Mouse (Mus musculus) small intestine, adult 2 months (tissue): ENCODE results near the gene Gm42742. TPM values are rescaled to one million over a fixed set of nuclear protein-coding genes. Genes with fewer than 3 reads are reported as not detected.
A peak's percentile ranks its signal among the peaks of the same experiment; 100 is the strongest.

Source experiments
- H3K27ac ChIP-seq: fragments of 200-500 bp; 2 replicates; pipeline ENCODE4 v1.5.1; 2012; ENCODE audit warnings: low read depth, low read length, control low read depth, inconsistent platforms; ENCODE audit not compliant: insufficient read depth
- H3K27me3 ChIP-seq: fragments of 200-500 bp; 2 replicates; pipeline ENCODE4 v1.6.1; 2012; ENCODE audit warnings: mild to moderate bottlenecking, moderate library complexity, low read length, inconsistent platforms; ENCODE audit not compliant: control insufficient read depth, insufficient read depth
- H3K36me3 ChIP-seq: fragments of 200-500 bp; 2 replicates; pipeline ENCODE4 v1.6.1; 2012; ENCODE audit warnings: mild to moderate bottlenecking, low read length, control low read depth, inconsistent platforms; ENCODE audit not compliant: control insufficient read depth, insufficient read depth
- H3K4me1 ChIP-seq: fragments of 200-500 bp; 2 replicates; pipeline ENCODE4 v1.6.1; 2012; ENCODE audit warnings: low read length, inconsistent platforms, mixed read lengths; ENCODE audit not compliant: control insufficient read depth, insufficient read depth, insufficient read length
- H3K4me3 ChIP-seq: fragments of 200-500 bp; 2 replicates; pipeline ENCODE4 v1.5.1; 2012; ENCODE audit warnings: low read depth, mild to moderate bottlenecking, control low read depth, inconsistent platforms, low read length, moderate library complexity
- CTCF ChIP-seq: fragments of 200-500 bp; IDR thresholded peaks from 2 replicates; pipeline ENCODE4 v1.5.1; 2012; ENCODE audit warnings: low read depth, mild to moderate bottlenecking, control low read depth, inconsistent platforms, low read length, moderate library complexity, mixed read lengths; ENCODE audit not compliant: insufficient replicate concordance, insufficient read length; ENCODE audit errors: extremely low read depth
- POLR2A ChIP-seq: fragments of 200-500 bp; IDR thresholded peaks from 2 replicates; pipeline ENCODE4 v1.6.1; 2012; ENCODE audit warnings: low read depth, mild to moderate bottlenecking, control low read depth, inconsistent platforms, low read length, moderate library complexity
- WGBS: fragments of 180-500 bp; shearing (Covaris S2); methylation state at CpG from one replicate; pipeline ENCODE4 v1.1.7; 2018; 5-methylcytosine and 5-hydroxymethylcytosine counted together
- polyA plus RNA-seq: library from polyadenylated mRNA; depleted of rRNA; stranded (reverse); fragments of >200 nt; gene quantifications from 2 replicates; pipeline ENCODE4 v1.2.3, GENCODE M21; 2012; rRNA removed

Gm42742 gene
- 9.5 and 26.4 TPM in 2 replicates for polyA plus RNA-seq

GRCm38 (mm10) chr7:127020901-127021562 lies at the start of gene Gm42742, which contains the start of gene Prrt2:
Gm42742 (minus strand) TSS chr7:127021097.
Prrt2 (minus strand) TSS chr7:127021211.
- WGBS = 3% methylated on average over 37 of the region's 37 CpGs
- Histone ChIP-seq H3K4me1 (peaks cover 8% of the 10 kb centered on the region), H3K4me3 (peak within 1 kb of the TSS; percentile 55), H3K36me3 (peaks cover 22% of the 10 kb centered on the region), H3K27ac (peak within 1 kb of the TSS; percentile 8; the same call in 1 of the 2 replicates), H3K27me3 (no peaks in the 10 kb centered on the region)
- no peak for TF ChIP-seq CTCF
- TF ChIP-seq POLR2A = no peak

DNA sequence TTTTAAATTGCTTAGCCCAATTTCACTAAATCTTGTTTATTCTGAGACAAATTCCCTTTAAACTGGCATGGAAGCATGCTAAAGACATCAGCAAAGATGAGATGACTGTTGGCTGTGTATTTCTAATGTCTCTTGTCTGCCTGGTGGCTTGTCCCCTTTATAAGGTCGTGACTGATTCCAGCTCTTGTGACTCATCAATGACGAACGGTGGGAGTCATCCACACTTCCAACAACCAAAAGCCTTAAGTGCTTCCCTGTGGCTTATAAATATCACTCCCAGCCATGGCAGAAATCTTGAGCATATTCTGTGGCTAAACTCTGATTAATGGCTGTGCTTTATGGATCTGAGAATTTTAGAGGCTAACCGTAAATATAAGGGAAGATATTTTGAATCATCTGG lies 45.4 kb upstream of the Gm42742 start:
- Histone ChIP-seq H3K27ac (no peak overlapping the region), H3K36me3 (no peaks in the 10 kb centered on the region), H3K27me3 (no peaks in the 10 kb centered on the region), H3K4me3 (no peak overlapping the region), H3K4me1 (no peaks in the 10 kb centered on the region; the same call in 1 of the 2 replicates)
- TF ChIP-seq POLR2A (no peak), CTCF (no peak)
- WGBS = 61% methylated on average over 4 of the region's 4 CpGs

DNA sequence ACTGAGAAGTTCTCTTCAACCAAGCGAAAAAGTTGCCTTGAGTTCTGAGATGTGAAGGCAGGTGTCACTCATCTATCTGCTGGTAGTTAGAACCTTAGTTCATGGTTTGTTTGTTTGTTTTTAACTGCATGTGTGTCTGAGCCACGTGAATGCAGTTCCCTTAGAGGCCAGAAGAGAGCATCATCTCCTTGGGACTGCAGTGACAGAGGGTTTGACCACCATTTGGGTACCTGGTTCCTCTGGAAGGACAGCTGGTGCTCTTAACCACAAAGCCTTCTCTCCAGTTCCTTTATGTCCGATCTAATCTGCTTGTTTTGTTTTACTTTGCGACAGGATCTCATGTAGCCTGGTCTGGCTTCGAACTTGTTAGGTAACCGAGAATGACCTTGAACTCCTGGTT lies 44.6 kb upstream of the Gm42742 start:
- TF ChIP-seq CTCF (no peak), POLR2A (no peak)
- Histone ChIP-seq H3K27ac (no peak overlapping the region), H3K27me3 (peaks cover 3% of the 10 kb centered on the region; the same call in 1 of the 2 replicates), H3K36me3 (no peaks in the 10 kb centered on the region), H3K4me1 (no peaks in the 10 kb centered on the region), H3K4me3 (no peak overlapping the region)
- WGBS = 87% methylated on average over 6 of the region's 6 CpGs

DNA sequence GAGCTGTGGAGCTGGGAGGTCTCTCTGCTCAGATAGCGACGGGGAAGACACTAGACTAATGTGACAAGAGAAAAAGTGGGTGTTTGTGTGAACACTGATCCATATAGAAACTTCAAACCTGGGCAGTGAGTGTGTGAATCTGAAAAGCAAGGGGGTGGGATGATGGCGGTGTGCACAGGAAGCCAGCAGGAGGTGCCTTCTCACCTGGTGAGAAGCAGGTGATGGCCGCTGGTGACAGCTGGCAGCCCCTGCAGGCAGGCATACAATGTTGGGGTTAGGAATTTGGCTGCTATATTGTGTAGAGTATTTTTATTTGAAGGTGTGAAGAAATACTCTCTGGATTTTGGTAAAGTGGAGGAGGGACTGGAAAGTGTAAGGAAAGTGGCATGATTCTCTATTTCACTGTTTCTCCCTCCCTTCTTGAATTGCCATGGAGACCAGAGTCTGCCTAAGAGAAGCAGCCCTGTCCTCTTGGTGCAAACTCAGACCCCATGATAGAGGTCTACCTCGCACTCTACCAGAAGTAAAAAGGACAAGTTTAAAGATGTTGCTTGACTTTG lies 34.2 kb upstream of the Gm42742 start:
- H3K36me3 ChIP-seq = no peaks in the 10 kb centered on the region
- H3K27me3 ChIP-seq = peaks cover 12% of the 10 kb centered on the region
- H3K4me3 ChIP-seq = no peak overlapping the region
- H3K4me1 ChIP-seq = no peaks in the 10 kb centered on the region
- H3K27ac ChIP-seq = no peak overlapping the region
- 54% methylated on average over 5 of the region's 5 CpGs for WGBS
- TF ChIP-seq POLR2A (no peak), CTCF (0 out of 2 replicates have a peak, but pooled peaks have one; percentile 8)

DNA sequence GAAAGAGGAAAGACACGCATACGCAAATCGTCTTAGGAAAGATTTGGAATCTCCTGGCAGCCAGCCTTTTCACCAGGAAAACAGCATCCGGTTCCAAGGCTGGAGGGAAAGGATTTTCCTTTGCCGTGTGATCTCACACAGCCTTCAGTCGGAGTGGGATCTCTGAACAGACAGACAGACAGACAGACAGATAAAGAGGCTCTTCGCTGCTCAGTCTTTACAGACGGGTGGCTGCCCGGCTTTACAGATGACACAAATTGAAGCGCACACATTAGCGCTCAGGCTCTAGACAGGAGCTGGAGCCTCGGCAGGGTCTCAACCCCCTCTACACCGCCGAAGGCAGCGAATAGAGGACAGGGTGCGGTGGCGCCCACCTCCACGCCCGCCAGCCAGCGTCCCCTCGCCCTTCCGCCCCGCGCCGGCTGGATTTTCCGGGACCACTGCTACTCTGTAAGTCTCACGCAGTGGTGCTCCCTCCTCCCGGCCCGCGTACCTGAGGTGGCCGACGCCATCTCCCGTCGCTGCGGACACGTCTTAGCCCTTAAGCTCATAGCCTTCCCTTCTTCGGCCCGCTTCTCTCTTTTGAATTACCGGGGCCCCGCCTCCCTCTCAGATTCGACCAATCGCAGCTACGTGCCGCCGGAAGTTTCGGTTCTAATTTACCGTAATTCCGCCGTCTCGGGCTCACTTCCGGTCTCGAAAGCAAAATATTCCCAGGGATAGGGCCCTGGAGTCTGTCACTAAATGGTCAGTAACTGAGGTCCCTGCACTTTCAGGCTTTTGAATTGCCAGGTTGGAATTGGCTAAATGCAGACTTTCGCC lies 21.2 kb upstream of the Gm42742 start, which contains the start of gene Kif22:
Gene Kif22, minus strand, starts transcription at position 621 of the 822 bp plus-strand sequence.
- no peaks in the 10 kb centered on the region; the same call in 1 of the 2 replicates for H3K36me3 ChIP-seq
- peaks cover 2% of the 10 kb centered on the region; the same call in 1 of the 2 replicates for H3K4me1 ChIP-seq
- no peaks in the 10 kb centered on the region for H3K27me3 ChIP-seq
- no peak for TF ChIP-seq CTCF
- no peak for TF ChIP-seq POLR2A
- H3K4me3 ChIP-seq = peak within 1 kb of the TSS; percentile 72
- no peak within 1 kb of the TSS for H3K27ac ChIP-seq
- WGBS = under 1% methylated on average over 53 of the region's 53 CpGs

- no peak overlapping the region for H3K27ac ChIP-seq
- no peak overlapping the region for H3K4me3 ChIP-seq
- WGBS = 43% methylated on average over 1 of the region's 1 CpGs
- H3K36me3 ChIP-seq = peaks cover 9% of the 10 kb centered on the region; the same call in 1 of the 2 replicates
- TF ChIP-seq POLR2A (no peak), CTCF (no peak)
- H3K27me3 ChIP-seq = no peaks in the 10 kb centered on the region
- peaks cover 5% of the 10 kb centered on the region for H3K4me1 ChIP-seq
Measured at GRCm38 (mm10) chr7:127031244-127031643, 10.3 kb upstream of the Gm42742 start.
